Mouse (Mus musculus) testis, adult 2 months (tissue): ENCODE results near the gene Gm49392. TPM values are rescaled to one million over a fixed set of nuclear protein-coding genes. Genes with fewer than 3 reads are reported as not detected.
"Not testable (repeated sequence)": the region's sequence is repeated elsewhere in the genome, so short reads cannot be mapped to it uniquely, and the experiment has no call there.

Experiments used
- H3K27ac ChIP-seq: fragments of 200-500 bp; 2 replicates; pipeline ENCODE4 v1.5.1; 2012; ENCODE audit warnings: low read depth, low read length; ENCODE audit not compliant: control insufficient read depth, insufficient read depth
- H3K27me3 ChIP-seq: fragments of 200-500 bp; 2 replicates; pipeline ENCODE4 v1.6.1; 2012; ENCODE audit warnings: mild to moderate bottlenecking, low read length, moderate library complexity; ENCODE audit not compliant: control insufficient read depth, insufficient read depth
- H3K36me3 ChIP-seq: fragments of 200-500 bp; 2 replicates; pipeline ENCODE4 v1.6.1; 2012; ENCODE audit warnings: mild to moderate bottlenecking, low read length; ENCODE audit not compliant: control insufficient read depth, insufficient read depth
- H3K4me1 ChIP-seq: fragments of 200-500 bp; 2 replicates; pipeline ENCODE4 v1.6.1; 2012; ENCODE audit warnings: low read length; ENCODE audit not compliant: control insufficient read depth, insufficient read depth
- H3K4me3 ChIP-seq: fragments of 200-500 bp; 2 replicates; pipeline ENCODE4 v1.5.1; 2012; ENCODE audit warnings: low read depth, mild to moderate bottlenecking, low read length, moderate library complexity, mixed read lengths; ENCODE audit not compliant: control insufficient read depth
- CTCF ChIP-seq: fragments of 200-500 bp; IDR thresholded peaks from 2 replicates; pipeline ENCODE4 v1.5.1; 2012; ENCODE audit warnings: low read depth, mild to moderate bottlenecking, inconsistent platforms, low read length, moderate library complexity; ENCODE audit not compliant: control insufficient read depth, insufficient read depth, insufficient replicate concordance
- POLR2A ChIP-seq: fragments of 200-500 bp; IDR thresholded peaks from 2 replicates; pipeline ENCODE4 v1.6.1; 2012; ENCODE audit warnings: low read depth, mild to moderate bottlenecking, inconsistent platforms, low read length, moderate library complexity; ENCODE audit not compliant: control insufficient read depth
- polyA plus RNA-seq: library from polyadenylated mRNA; depleted of rRNA; stranded (reverse); fragments of >200 nt; gene quantifications from 2 replicates; pipeline ENCODE4 v1.2.3, GENCODE M21; 2012; rRNA removed

Gm49392 gene
- 0.12 TPM in 1 of 2 replicates, not detected in the other for polyA plus RNA-seq

DNA sequence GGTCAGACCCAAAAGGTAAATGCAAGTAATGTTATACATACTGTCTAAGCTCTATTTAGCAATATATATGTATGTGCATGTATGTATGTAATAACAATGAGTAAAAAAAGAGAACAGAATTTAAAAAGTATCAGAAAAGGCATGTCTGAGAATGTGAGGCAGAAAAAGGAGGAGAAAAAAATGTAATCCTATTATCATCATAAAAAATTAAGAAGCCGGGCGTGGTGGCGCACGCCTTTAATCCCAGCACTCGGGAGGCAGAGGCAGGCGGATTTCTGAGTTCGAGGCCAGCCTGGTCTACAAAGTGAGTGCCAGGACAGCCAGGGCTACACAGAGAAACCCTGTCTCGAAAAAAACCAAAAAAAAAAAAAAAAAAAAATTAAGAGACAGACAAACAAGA, at the start of gene Gm49392:
Gene Gm49392 (minus strand): TSS at position 101 of the 400 bp plus-strand sequence.
- not testable (repeated sequence) for H3K4me1 ChIP-seq, H3K4me3 ChIP-seq, H3K36me3 ChIP-seq, H3K27me3 ChIP-seq, H3K27ac ChIP-seq

DNA sequence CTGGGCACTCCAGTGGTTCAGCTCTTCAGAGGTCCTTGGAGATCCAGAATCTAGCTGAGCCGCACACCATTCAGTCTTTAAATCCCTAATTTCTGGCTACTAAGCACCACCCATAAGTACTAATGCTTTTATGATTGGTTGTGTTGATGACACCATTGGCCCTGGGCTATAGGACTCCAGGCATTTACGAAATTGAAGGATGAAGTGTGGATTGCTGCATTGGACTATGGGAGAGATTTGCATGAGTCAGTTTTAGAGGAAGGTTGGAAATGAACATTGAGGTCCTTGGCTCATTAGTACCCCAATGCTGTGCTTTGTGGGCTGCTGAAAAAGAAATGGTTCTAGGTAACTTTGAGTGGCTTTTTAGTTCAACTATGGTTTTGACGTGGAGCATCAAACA, 45.2 kb upstream of the Gm49392 start, which contains the start of gene Tpbpa:
Gene Tpbpa (minus strand): TSS at position 101 of the 400 bp plus-strand sequence.
- not testable (repeated sequence) for H3K27me3 ChIP-seq, H3K36me3 ChIP-seq, H3K4me1 ChIP-seq, H3K4me3 ChIP-seq, H3K27ac ChIP-seq

DNA sequence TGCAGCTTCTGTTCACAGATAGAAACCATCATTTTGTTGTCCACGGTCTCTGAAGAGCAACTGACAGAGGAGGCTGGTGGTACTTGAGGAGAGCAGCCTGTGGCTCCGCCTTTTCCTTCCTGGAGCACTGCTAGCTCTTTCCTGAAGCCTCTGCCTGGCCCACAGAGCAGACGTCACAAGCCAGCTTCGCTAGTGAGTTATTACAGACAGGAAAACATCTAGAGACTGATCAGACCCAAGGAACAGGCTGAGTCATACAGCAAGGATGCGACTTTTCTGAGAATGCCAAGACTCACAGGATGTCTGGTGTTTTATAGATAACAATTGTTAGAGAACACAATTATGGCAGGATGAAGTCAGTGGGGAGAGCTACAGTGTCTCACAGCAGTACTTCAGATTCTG, 39.8 kb upstream of the Gm49392 start, which contains the start of the genes Gm49391 and Ctla2a:
Gene Gm49391 (minus strand): TSS at position 72 of the 402 bp plus-strand sequence.
Gene Ctla2a (minus strand): TSS at position 126 of the 402 bp plus-strand sequence.
- Histone ChIP-seq H3K27ac (no peak within 1 kb of the TSS), H3K27me3 (no peaks in the 10 kb centered on the region), H3K4me1 (no peaks in the 10 kb centered on the region), H3K4me3 (no peak within 1 kb of the TSS), H3K36me3 (no peaks in the 10 kb centered on the region)
- no peak for TF ChIP-seq CTCF
- TF ChIP-seq POLR2A, result no peak

DNA sequence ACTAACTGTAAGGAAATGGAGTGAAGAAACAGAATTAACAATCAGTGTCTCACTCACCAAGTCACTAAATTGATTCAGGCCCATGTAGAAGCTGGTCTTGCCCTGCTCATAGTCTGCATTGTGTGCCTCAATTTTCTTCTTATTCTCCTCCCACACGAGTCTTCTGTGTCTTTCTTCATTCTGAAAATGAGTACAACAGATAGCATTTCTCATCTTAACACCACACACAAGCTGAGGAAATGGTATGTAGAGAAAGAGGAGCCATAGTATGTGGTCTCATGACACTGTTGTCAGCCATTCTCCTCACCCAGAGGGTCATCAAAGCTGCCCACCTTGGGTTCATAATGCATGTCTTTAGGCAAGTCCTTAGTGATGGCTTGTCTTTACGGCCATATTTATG, 38.8 kb upstream of the Gm49392 start, which contains the start of gene Gm49393:
Gene Gm49393 (minus strand): TSS at position 101 of the 400 bp plus-strand sequence.
- H3K36me3 ChIP-seq, H3K4me3 ChIP-seq, H3K27ac ChIP-seq, H3K27me3 ChIP-seq, H3K4me1 ChIP-seq: not testable (repeated sequence)

DNA sequence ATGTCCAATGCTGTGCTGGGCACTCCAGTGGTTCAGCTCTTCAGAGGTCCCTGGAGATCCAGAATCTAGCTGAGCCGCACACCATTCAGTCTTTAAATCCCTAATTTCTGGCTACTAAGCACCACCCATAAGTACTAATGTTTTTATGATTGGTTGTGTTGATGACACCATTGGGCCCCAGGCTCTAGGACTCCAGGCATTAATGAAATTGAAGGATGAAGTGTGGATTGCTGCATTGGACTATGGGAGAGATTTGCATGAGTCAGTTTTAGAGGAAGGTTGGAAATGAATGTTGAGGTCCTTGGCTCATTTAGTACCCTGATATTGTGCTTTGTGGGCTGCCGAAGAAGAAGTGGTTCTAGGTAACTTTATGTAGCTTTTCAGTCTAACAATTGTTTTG, 8.1 kb upstream of the Gm49392 start, which contains the start of gene Tpbpb:
Gene Tpbpb (minus strand): TSS at position 101 of the 400 bp plus-strand sequence.
- H3K27ac ChIP-seq, H3K4me3 ChIP-seq, H3K27me3 ChIP-seq, H3K4me1 ChIP-seq, H3K36me3 ChIP-seq: not testable (repeated sequence)

DNA sequence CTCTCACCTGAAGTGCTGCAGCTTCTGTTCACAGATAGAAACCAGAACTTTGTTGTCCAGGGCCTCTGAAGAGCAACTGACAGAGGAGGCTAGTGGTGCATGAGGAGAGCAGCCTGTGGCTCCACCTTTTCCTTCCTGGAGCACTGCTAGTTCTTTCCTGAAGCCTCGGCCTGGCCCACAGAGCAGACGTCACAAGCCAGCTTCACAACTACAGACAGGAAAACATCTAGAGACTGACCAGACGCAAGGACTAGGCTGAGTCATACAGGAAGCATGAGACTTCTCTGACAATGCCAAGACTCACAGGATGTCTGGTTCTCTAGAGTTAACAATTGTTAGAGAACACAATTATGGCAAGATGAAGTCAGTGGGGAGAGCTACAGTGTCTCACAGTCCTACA, 634 bp upstream of the Gm49392 start, which contains the start of gene Ctla2b:
Gene Ctla2b (minus strand): TSS at position 120 of the 400 bp plus-strand sequence.
- Histone ChIP-seq H3K4me3 (no peak within 1 kb of the TSS), H3K36me3 (no peaks in the 10 kb centered on the region), H3K27ac (no peak within 1 kb of the TSS), H3K27me3 (no peaks in the 10 kb centered on the region), H3K4me1 (no peaks in the 10 kb centered on the region)
- TF ChIP-seq CTCF (no peak), POLR2A (no peak)

DNA sequence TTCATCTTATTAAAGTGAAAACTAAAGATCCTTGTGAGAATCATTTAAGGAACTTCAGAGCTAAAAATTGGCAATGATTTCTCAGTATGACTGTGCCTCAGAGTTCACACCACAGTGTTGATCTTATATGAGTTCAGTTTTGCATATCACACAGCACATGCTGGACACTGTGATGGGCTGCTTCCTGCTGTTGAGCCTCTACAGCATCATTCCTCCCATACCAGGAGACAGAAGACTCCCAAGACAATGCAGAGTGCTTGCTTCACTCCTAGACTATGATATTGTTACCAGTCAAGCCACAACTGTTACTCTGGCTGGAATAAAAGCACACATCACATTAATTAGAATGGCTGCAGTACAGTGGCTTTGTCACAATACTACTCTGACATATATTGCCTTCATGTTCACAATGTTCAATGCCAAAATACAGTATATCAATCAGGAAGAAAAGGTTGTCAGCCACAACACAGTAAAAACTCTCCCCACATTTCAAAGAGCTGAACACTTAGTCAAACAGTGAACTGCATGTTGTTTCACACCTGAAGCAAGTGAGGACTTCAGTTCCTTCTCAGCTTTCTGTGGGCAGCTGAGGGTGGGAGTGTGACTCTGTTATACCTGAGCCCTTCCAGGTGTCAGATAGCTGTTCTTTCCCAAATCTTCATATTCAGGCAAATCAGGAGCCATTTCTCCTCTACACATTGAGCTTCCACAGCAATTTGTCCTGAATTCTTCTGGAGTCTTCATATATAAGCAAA, 1.1 kb downstream of the Gm49392 start:
- Histone ChIP-seq H3K27me3 (no peaks in the 10 kb centered on the region), H3K36me3 (no peaks in the 10 kb centered on the region), H3K4me1 (no peaks in the 10 kb centered on the region), H3K4me3 (no peak overlapping the region), H3K27ac (no peak overlapping the region)
- TF ChIP-seq CTCF (no peak), POLR2A (no peak)

DNA sequence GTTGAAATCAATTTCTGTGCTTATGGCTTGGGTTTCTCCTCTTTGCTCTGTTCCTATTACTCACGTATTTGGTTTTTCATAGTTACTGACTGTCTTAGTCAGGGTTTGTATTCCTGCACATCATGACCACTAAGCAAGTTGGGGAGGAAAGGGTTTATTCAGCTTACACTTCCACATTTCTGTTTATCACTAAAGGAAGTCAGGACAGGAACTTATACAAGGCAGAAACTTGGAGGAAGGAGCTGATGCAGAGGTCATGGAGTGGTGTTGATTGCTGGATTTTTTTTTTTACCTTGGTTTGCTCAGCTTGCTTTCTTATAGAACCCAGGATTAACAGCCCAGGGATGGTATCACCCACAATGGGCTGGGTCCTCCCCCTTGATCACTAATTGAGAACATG, 4.4 kb downstream of the Gm49392 start:
- H3K36me3 ChIP-seq, result no peaks in the 10 kb centered on the region
- no peaks in the 10 kb centered on the region for H3K27me3 ChIP-seq
- TF ChIP-seq CTCF (no peak), POLR2A (no peak)
- H3K4me1 ChIP-seq, result no peaks in the 10 kb centered on the region
- no peak overlapping the region for H3K4me3 ChIP-seq
- H3K27ac ChIP-seq, result no peak overlapping the region
